Mouse (Mus musculus) heart, adult 11 months (tissue): ENCODE measurements around the gene Poc1b.

Source experiments
- DNase-seq: peaks from one replicate; pipeline ENCODE4 v3.0.0; 2022

Poc1b gene

DNA sequence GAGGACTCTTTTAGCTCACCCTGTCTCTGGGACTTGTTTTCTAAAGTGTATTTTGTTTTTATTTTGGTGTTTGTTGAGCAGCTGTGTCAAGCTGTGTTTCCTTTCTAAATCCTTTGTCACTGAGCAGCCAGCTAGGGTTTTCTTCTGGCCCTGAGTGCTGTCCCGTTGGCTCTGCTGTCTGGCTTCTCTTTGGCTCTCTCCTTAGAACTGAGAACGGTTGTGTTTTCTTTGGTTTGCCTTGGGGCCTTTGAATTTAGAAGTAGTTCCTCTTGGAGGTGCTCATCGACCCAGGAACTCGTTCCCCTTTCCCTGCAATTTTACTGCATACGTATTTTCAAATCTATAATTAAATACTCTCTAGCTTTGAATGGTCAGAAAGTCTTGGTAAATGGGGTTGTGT, 56.2 kb downstream of the Poc1b start:
- DNase-seq, result peak; percentile 71

- DNase-seq, result peak; percentile 73
Observed at GRCm38 (mm10) chr10:99164871-99165477, 58.1 kb downstream of the Poc1b start.

DNA sequence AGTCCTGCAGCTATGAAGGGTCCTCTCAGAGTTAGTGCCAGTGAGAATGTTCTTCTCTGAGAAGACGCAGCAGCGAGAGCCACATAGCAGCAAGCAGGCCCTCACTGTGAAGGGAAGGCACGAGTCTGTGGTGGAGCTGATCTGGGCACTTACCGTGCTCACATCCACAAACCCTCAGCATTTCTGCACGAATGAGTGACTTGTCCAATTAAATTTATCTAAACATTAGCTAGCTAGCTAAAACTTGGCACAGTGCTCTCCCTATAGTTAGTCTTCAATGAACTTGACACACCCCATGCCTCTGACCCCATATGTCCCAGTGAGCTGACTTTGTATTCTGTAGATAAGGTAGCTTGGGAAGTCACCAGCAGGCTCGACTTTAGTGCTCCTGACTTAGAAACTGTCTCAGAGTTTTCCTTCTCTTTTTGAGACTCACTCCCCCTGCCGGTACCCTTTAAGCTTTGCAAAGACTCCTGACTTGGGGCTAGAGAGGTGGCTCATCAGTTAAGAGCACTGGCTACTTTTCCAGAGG, 59.0 kb downstream of the Poc1b start:
- peak; percentile 87 for DNase-seq

GRCm38 (mm10) chr10:99166392-99166791, 59.6 kb downstream of the Poc1b start:
- DNase-seq, result peak; percentile 92

DNA sequence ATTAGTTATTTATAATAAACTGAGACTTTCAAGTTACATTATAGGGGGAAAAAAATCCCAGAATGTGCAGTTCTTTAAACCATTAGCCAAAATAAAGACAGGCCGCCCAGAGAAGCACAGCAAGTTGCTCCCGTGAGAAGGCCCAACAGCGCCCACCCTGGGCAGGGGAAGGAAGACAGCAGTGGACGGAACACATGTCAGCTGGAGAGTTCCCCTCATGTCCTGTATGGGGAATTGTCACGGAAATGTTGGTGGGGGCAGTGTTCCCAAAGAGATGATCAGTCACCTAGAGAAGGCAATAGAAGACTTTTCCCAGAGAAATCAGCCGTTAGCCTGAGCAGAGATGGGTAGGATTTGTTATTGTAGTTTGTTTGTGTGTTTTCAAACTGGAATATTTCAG, 61.6 kb downstream of the Poc1b start:
- DNase-seq, result peak; percentile 93

GRCm38 (mm10) chr10:99168840-99169764, 62.3 kb downstream of the Poc1b start:
- DNase-seq, result peak; percentile 96

- DNase-seq, result peak; percentile 97
Observed at GRCm38 (mm10) chr10:99169765-99170129, 62.9 kb downstream of the Poc1b start.

DNA sequence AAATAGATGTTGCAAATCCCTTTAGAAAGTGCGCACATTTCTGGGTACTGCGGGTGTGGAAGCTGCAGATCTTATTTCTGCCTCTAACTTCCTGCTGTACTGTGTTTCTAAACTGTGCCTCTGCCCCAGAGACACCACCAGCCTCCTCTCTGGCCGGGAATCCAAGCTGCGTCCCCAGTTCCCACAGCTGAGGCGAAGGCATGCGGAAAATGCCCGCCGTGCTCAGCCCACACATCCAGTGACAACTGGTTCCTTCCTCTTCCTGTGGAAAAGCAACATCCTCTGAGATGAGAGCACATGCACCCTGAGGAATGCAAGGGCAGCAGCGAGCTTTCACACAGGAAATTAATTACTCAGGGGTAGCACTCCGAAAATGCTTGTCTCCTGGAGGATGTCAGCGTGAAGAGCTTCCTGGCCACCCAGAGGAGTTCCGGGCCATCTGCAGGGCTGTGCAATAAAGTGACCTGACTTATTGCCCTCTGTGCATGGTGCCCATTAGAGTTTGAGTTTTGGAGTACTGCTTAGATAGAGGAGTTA, 65.2 kb downstream of the Poc1b start:
- DNase-seq, result peak; percentile 99

GRCm38 (mm10) chr10:99172906-99173507, 66.2 kb downstream of the Poc1b start:
- DNase-seq, result peak; percentile 43

DNA sequence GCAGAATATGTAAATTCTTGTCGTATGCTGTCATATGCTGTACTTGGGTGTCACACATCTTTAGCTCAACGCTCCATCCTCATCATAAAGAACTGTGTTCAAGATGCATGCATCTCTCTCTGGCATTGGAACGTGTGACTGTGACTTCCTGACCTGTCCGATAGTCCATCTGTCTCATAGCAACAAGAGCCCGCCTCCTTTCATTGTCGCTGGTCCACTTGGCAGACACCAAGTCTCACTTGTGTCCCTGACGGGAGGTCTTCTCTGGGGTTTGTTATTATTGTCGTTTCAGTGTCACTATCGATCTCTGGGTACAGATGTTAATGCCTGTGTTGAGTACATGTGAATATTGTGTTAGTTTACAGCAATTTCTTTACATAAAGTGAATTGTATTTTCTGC, 70.1 kb downstream of the Poc1b start:
- DNase-seq, result peak; percentile 61

- peak; percentile 44 for DNase-seq
Observed at GRCm38 (mm10) chr10:99178118-99178517, 71.3 kb downstream of the Poc1b start.

DNA sequence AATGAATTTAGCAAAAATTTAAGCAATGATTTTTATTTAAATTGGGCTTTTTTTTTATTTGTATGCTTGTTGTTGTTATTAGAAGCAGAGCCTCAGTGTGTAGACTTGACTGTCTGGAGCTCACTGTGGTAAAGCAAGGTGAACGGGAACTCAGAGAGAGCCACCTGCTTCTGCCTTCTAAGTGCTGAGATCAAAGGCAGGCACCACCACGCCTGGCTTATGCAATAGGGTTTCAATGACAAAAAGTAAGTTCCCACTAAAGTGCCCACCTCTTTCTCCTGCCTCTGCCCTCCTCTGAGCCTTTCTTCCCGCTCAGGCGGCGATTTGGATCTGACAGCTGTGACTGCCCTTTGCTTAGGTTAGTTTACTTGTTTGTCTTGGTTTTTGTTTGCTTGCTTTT, 72.3 kb downstream of the Poc1b start:
- DNase-seq, result peak; percentile 57

- DNase-seq, result peak; percentile 77
Observed at GRCm38 (mm10) chr10:99179566-99179965, 72.7 kb downstream of the Poc1b start.

DNA sequence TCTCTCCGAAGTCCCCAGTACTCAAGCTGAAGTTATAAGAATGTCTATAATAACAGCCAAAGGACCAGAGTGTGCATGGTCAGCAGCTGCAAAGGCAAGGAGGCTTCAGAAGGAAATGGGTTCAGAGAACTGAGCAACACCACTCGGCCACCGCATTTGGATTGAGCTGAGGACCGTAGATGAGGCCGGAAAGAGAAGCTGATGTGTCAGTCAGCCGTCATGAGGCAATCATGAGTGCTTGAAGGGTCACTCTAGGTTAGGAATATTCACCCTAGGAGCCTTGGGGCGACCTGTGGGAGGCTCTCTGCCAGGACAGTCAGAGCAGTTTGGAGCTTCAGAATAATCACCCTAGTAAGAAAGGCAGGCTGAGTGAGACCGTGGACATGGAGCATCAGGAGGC, 74.7 kb downstream of the Poc1b start:
- peak; percentile 97 for DNase-seq

DNA sequence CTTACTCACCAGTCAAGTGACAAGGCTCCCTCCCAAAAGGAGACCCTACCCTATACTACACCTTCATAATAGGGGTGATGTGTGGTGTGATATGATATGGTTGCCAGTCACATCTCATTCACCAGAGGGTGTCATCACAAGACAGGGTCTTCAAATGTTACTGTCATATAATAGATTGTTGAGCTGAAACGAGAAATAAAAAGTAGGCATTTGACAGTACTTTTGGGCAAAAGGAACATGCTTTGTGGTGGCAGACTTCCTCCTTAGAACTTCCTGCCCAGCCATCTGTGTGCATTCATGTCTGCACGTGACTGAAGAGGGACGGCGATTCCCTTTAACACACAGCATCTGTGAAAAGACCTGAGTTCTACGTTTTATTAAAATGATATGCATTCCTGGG, 75.3 kb downstream of the Poc1b start:
- DNase-seq, result peak; percentile 96

DNA sequence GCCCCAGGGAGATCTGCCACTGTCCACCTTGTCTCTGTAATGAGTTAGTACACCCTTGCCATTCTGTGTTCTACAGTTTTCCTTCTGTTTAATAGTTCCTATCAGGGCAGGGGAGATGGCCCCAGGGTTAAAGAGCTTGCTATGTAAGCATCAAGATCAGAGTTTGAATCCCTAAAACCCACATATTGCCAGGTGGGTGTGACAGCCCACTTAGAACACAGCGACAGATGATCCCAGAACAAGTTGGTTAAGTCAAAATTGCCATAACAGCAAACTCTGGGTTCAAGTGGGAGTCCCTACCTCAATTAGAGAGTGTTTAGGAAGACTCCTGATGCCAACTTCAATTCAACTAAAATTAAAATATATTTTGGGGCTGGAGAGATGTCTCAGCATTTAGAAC, 81.3 kb downstream of the Poc1b start:
- DNase-seq, result peak; percentile 80

DNA sequence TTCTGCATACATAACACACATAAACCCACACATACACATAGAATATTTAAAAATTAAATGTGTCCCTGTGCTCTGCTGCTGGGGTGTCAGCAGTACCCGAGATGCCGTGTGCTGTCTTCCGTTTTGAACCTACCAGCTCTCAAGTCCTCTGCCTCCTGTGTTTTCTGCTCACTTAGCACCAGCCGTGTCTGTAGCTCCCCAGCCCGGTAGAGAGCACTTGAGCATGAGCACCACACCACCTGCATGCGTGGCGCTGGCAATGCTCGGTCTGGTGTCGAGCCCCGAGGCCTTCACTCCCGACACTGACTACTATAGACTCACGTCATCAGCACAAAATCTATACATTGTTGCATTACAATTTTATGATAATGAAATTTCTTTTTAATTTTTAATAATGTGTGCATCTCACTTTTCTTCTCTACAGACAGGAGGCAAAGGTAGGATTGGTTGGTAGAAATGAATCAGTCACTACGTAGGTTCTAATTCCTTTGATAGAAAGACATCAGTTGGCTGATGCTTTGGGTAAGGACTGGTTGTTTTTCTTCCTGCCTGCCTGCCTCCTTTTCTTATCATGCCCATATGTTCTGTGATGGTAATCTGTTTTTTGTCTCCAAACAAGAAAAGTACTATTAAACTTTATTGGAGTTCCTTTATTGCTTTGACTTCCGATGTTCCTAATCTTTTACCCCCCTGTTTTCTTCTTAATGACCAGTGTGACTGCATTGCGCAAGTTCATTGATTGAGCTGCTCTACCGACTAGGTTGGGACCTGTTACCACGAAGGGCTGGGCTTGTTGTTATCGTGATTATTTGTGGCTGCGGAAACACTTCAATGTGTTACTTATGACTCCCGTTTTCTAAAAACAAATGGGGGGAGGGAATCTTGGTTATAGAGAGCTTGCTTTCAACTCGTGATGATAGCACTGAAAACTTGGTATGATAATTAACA, 82.1 kb downstream of the Poc1b start:
- DNase-seq, result peak; percentile 85

DNA sequence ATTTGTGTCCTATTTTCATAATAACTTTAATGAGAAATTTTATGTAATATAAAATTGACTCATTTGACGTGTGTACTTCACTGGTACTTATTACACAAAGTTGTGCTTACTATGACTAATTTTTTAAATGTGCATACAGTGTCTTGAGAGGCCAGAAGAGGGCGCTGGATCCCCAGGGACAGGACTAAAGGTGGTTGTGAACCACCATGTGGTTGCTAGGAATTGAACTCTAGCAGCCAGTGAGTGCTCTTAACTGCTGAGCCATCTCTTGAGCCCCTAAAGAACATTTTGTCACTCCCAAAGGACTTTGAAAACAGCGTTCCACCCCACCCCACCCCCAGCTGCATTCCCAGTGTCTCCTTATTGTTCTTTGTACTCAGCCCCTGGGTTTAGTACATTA, 84.0 kb downstream of the Poc1b start:
- peak; percentile 88 for DNase-seq

GRCm38 (mm10) chr10:99194451-99195055, 87.7 kb downstream of the Poc1b start:
- peak; percentile 29 for DNase-seq

- peak; percentile 78 for DNase-seq
Observed at GRCm38 (mm10) chr10:99196556-99196955, 89.7 kb downstream of the Poc1b start.

GRCm38 (mm10) chr10:99197125-99197524, 90.3 kb downstream of the Poc1b start:
- peak; percentile 61 for DNase-seq
